Mouse (Mus musculus): ENCODE data around the gene Gpr55.

- no peak for TF ChIP-seq POLR2A (IDR thresholded peaks at IDR 0.05; ENCODE audit: borderline replicate concordance, control insufficient read depth, low read depth, low read length)
- TF ChIP-seq CTCF (IDR thresholded peaks at IDR 0.05; ENCODE audit: control insufficient read depth, insufficient read depth, low read length): no peak
These were observed 27.5 kb upstream of the Gpr55 start for GRCm38 (mm10) chr1:85988351-85988750.

Measured in bone marrow, adult 2 months (tissue).